Mouse (Mus musculus) kidney, adult 18-20 months (tissue): ENCODE results near the gene Fam149a.

Source experiments
- DNase-seq: peaks from one replicate; pipeline ENCODE4 v3.0.0; 2021

Fam149a gene

GRCm38 (mm10) chr8:45381963-45382347 lies at the start of gene Fam149a:
Gene Fam149a (minus strand): TSS chr8:45382291.
- DNase-seq = no peak

- DNase-seq = no peak
Observed at GRCm38 (mm10) chr8:45420151-45420550, 38.1 kb upstream of the Fam149a start.

GRCm38 (mm10) chr8:45414965-45415364 lies 32.9 kb upstream of the Fam149a start:
- DNase-seq = no peak

GRCm38 (mm10) chr8:45410882-45411281 lies 28.8 kb upstream of the Fam149a start, which contains the start of gene Tlr3:
Gene Tlr3 (minus strand): TSS chr8:45411080.
- peak; percentile 11 for DNase-seq

GRCm38 (mm10) chr8:45410146-45410880 lies 28.2 kb upstream of the Fam149a start:
- DNase-seq = peak; percentile 79

GRCm38 (mm10) chr8:45409702-45410101 lies 27.6 kb upstream of the Fam149a start:
- DNase-seq = no peak

- no peak for DNase-seq
Observed at GRCm38 (mm10) chr8:45383250-45383649, 1.2 kb upstream of the Fam149a start.

- no peak for DNase-seq
Observed at GRCm38 (mm10) chr8:45381075-45381962, 772 bp downstream of the Fam149a start.

- DNase-seq = no peak
Observed at GRCm38 (mm10) chr8:45380598-45380997, 1.5 kb downstream of the Fam149a start.

- DNase-seq = no peak
Observed at GRCm38 (mm10) chr8:45374071-45374470, 8.0 kb downstream of the Fam149a start.

GRCm38 (mm10) chr8:45367154-45367553 lies 14.9 kb downstream of the Fam149a start:
- no peak for DNase-seq

GRCm38 (mm10) chr8:45363220-45363619 lies 18.9 kb downstream of the Fam149a start:
- no peak for DNase-seq

- DNase-seq = peak; percentile 38
Observed at GRCm38 (mm10) chr8:45362323-45362722, 19.8 kb downstream of the Fam149a start.

GRCm38 (mm10) chr8:45359091-45359605 lies 22.9 kb downstream of the Fam149a start:
- DNase-seq = no peak

- peak; percentile 60 for DNase-seq
Observed at GRCm38 (mm10) chr8:45358132-45358918, 23.8 kb downstream of the Fam149a start.

GRCm38 (mm10) chr8:45355809-45356208 lies 26.3 kb downstream of the Fam149a start:
- no peak for DNase-seq

GRCm38 (mm10) chr8:45345031-45345430 lies 37.1 kb downstream of the Fam149a start:
- peak; percentile 76 for DNase-seq

GRCm38 (mm10) chr8:45344298-45344697 lies 37.8 kb downstream of the Fam149a start:
- no peak for DNase-seq

- DNase-seq = no peak
Observed at GRCm38 (mm10) chr8:45341630-45342628, 40.2 kb downstream of the Fam149a start.

GRCm38 (mm10) chr8:45333493-45333892 lies 48.6 kb downstream of the Fam149a start:
- DNase-seq = no peak

- peak; percentile 69 for DNase-seq
Observed at GRCm38 (mm10) chr8:45332685-45333409, 49.2 kb downstream of the Fam149a start, which contains the start of gene Cyp4v3. Gene Cyp4v3 (minus strand): TSS chr8:45333216.
